Mouse (Mus musculus) embryonic facial prominence, embryonic 14.5 days (tissue): ENCODE measurements around the gene Cd79b. TPM values are rescaled to one million over a fixed set of nuclear protein-coding genes. Genes with fewer than 3 reads are reported as not detected.

Source experiments
- ATAC-seq: fragments of 200-750 bp; cut with Nextera tagmentation; 2 replicates; pipeline ENCODE4 v1.8.0; 2017; ENCODE audit warnings: low read depth, moderate number of reproducible peaks, moderate TSS enrichment
- DNase-seq: peaks from one replicate; pipeline ENCODE4 v3.0.0-alpha.2; 2015; ENCODE audit warnings: low spot score
- H3K27ac ChIP-seq: fragments of 300-500 bp; sonication (generic); replicated peaks from 2 replicates; pipeline ENCODE4 v1.5.1; 2014; ENCODE audit warnings: low read depth, mild to moderate bottlenecking, low read length, moderate library complexity
- H3K27me3 ChIP-seq: fragments of 300-500 bp; sonication (generic); replicated peaks from 2 replicates; pipeline ENCODE4 v1.6.1; 2014; ENCODE audit warnings: low read length; ENCODE audit not compliant: control insufficient read depth, insufficient read depth
- H3K36me3 ChIP-seq: fragments of 300-500 bp; sonication (generic); 2 replicates; pipeline ENCODE4 v1.6.1; 2014; ENCODE audit warnings: low read length, mixed read lengths; ENCODE audit not compliant: control insufficient read depth, insufficient read depth
- H3K4me1 ChIP-seq: fragments of 300-500 bp; sonication (generic); 2 replicates; pipeline ENCODE4 v1.6.1; 2014; ENCODE audit warnings: antibody characterized with exemption, low read length; ENCODE audit not compliant: control insufficient read depth, insufficient read depth
- H3K4me2 ChIP-seq: fragments of 300-500 bp; sonication (generic); 2 replicates; pipeline ENCODE4 v1.6.1; 2014; ENCODE audit warnings: low read depth, mild to moderate bottlenecking, low read length, moderate library complexity, mixed read lengths
- H3K4me3 ChIP-seq: fragments of 300-500 bp; sonication (generic); 2 replicates; pipeline ENCODE4 v1.5.1; 2014; ENCODE audit warnings: low read depth, mild to moderate bottlenecking, low read length
- H3K9ac ChIP-seq: fragments of 300-500 bp; sonication (generic); 2 replicates; pipeline ENCODE4 v1.6.1; 2014; ENCODE audit warnings: low read depth, mild to moderate bottlenecking, low read length, moderate library complexity, mixed read lengths
- H3K9me3 ChIP-seq: fragments of 300-500 bp; sonication (generic); 2 replicates; pipeline ENCODE4 v1.6.1; 2016; ENCODE audit warnings: low read length; ENCODE audit not compliant: control insufficient read depth
- WGBS: fragments of 180-500 bp; shearing (Covaris S2); extraction: QIAGEN DNeasy Blood & Tissue Kit; methylation state at CpG from one replicate; pipeline ENCODE4 v1.1.7; 2014; 5-methylcytosine and 5-hydroxymethylcytosine counted together
- polyA plus RNA-seq: library from polyadenylated mRNA; unstranded; fragments of >200 nt; fragmentation: Nextera tagmentation; extraction: Ambion mirVana; gene quantifications from 2 replicates; pipeline ENCODE4 v1.2.1, GENCODE M21; 2014

The Cd79b gene
- 3.2 and 3.7 TPM in 2 replicates for polyA plus RNA-seq

DNA sequence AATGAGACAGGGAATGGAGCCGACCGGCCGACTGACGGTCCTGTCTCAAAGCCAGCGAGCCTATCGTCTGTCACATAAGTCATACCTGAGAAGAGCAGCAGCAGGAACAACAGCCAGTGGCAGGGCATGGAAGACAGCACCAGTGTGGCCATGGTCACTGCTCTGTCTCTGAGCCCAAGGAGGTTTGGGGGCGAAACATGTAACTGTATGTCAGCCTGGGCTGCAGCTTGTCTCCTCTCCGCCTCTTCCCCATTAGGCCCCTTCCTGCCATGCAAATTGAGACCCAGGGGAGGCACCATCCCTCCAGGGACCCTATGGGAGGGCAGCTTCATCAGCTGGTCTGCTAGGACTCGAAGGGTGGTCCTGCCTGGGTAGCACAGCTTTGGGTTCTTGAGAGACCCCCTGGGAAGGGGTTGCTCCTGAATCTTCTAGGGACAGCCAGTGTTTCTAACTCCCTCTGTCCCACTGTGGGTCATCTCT, at the start of gene Cd79b:
Cd79b (minus strand) TSS at position 430 of the 480 bp plus-strand sequence.
- 47% methylated on average over 8 of the region's 9 CpGs for WGBS
- DNase-seq (no peak), ATAC-seq (no peak)
- H3K9ac ChIP-seq: no peak within 1 kb of the TSS
- no peak within 1 kb of the TSS for H3K4me3 ChIP-seq
- no peaks in the 10 kb centered on the region for H3K9me3 ChIP-seq
- no peaks in the 10 kb centered on the region for H3K36me3 ChIP-seq
- no peak within 1 kb of the TSS for H3K27ac ChIP-seq
- H3K27me3 ChIP-seq: no peaks in the 10 kb centered on the region
- no peak within 1 kb of the TSS for H3K4me2 ChIP-seq
- H3K4me1 ChIP-seq: peaks cover 26% of the 10 kb centered on the region

- Histone ChIP-seq H3K36me3 (no peaks in the 10 kb centered on the region), H3K9me3 (no peaks in the 10 kb centered on the region), H3K27ac (no peak overlapping the region), H3K9ac (no peak overlapping the region), H3K4me2 (no peak overlapping the region), H3K4me1 (no peaks in the 10 kb centered on the region), H3K27me3 (no peaks in the 10 kb centered on the region), H3K4me3 (no peak overlapping the region)
- ATAC-seq: no peak
- DNase-seq: no peak
- 25% methylated on average over 5 of the region's 5 CpGs for WGBS
These were observed 44.8 kb upstream of the Cd79b start for GRCm38 (mm10) chr11:106359350-106359749.

DNA sequence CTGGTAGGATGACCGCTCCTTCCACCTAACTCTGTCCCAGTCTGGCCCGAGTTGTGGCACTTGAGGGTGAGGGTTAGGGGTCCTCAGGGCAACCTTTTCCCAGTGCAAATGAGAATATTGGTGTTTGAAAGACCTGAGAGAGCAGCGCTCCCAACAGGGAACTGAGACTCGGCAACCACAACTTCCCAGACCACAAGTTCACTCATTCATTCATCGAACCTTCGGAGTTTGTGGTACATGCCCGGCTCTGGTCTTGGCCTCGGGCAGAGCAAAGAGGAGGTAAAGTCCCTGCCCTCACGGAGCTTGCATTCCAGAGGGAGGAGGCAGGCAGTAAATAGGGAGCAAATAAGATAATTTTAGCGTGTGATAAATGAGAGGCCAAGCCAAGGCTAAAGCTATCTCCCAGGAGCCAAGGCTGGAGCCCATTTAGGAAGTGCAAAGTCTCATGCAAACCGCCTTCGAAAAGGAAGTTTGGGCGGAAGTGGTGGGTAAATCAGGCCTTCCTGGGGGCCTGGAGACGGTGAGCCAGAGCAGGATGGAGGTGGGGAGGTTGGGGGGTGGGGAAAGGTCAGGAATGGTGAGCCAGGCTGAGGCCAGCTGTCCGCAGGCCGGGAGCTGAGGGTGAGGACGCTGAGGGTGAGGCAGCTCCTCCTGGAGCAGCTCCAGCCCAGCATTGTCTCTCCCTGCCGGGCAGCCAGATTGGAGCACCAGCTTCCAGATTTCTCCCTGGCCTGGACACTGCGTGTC, 41.0 kb upstream of the Cd79b start:
- DNase-seq (no peak), ATAC-seq (no peak)
- Histone ChIP-seq H3K9me3 (no peaks in the 10 kb centered on the region), H3K4me2 (no peak overlapping the region), H3K27ac (no peak overlapping the region), H3K9ac (no peak overlapping the region), H3K4me3 (no peak overlapping the region), H3K36me3 (no peaks in the 10 kb centered on the region), H3K4me1 (no peaks in the 10 kb centered on the region), H3K27me3 (no peaks in the 10 kb centered on the region)
- WGBS: 63% methylated on average over 18 of the region's 19 CpGs

DNA sequence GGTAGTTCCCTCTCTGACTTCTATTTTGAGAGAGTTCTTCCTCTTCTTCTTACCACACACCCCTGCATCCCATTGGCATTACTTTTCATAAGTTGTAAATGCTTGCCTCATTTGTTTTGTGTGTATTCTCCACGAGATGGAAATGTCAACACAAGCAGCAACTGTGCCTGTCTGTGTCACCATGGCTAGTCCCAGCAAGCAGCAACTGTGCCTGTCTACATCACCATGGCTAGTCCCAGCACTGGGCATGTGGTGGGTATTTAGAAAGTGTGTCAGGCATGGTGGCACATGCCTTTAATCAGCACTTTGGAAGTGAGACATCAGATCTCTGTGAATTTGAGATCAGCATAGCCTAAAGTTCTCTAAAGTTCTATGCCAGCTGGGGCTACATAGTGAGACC, 39.6 kb upstream of the Cd79b start:
- H3K4me3 ChIP-seq: no peak overlapping the region
- 46% methylated on average over 1 of the region's 1 CpGs for WGBS

GRCm38 (mm10) chr11:106353188-106353587, 38.6 kb upstream of the Cd79b start, which contains the start of gene Scn4a:
Gene Scn4a, minus strand, starts transcription at chr11:106353288.
- no peak for ATAC-seq
- H3K4me1 ChIP-seq: no peaks in the 10 kb centered on the region
- H3K4me2 ChIP-seq: no peak within 1 kb of the TSS
- H3K36me3 ChIP-seq: no peaks in the 10 kb centered on the region
- H3K4me3 ChIP-seq: no peak within 1 kb of the TSS
- H3K27ac ChIP-seq: no peak within 1 kb of the TSS
- no peak within 1 kb of the TSS for H3K9ac ChIP-seq
- DNase-seq: no peak
- no peaks in the 10 kb centered on the region for H3K27me3 ChIP-seq
- WGBS: 84% methylated on average over 12 of the region's 12 CpGs
- no peaks in the 10 kb centered on the region for H3K9me3 ChIP-seq

More for the DNA sequence above, 39.6 kb upstream of the Cd79b start:
- no peak overlapping the region for H3K4me2 ChIP-seq
- H3K4me1 ChIP-seq: no peaks in the 10 kb centered on the region
- H3K9me3 ChIP-seq: no peaks in the 10 kb centered on the region
- no peak for ATAC-seq
- DNase-seq: no peak
- no peaks in the 10 kb centered on the region for H3K36me3 ChIP-seq
- H3K9ac ChIP-seq: no peak overlapping the region
- no peak overlapping the region for H3K27ac ChIP-seq
- H3K27me3 ChIP-seq: no peaks in the 10 kb centered on the region

DNA sequence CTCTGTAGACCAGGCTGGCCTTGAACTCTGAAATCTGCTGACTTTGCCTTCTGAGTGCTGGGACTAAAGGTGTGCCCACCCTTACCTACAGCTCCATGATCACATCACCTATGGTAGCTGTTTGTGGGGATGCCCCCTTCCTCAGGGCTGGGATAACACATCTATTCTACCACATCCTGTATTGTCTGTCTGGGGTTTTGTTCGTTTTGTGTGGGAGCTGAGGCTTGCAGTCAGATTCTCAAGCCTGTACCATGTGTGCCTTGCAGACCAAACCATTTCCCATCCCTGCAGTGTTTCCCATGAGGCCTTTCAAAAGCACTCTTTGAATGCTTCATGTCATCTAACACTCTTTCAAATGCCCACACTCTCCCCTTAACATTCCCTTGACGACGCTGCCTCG, 37.4 kb upstream of the Cd79b start:
- no peak overlapping the region for H3K9ac ChIP-seq
- H3K4me3 ChIP-seq: no peak overlapping the region
- H3K27ac ChIP-seq: no peak overlapping the region
- H3K27me3 ChIP-seq: no peaks in the 10 kb centered on the region
- H3K9me3 ChIP-seq: no peaks in the 10 kb centered on the region
- WGBS: 66% methylated on average over 4 of the region's 4 CpGs
- ATAC-seq: no peak
- H3K36me3 ChIP-seq: no peaks in the 10 kb centered on the region
- H3K4me1 ChIP-seq: no peaks in the 10 kb centered on the region
- no peak for DNase-seq
- H3K4me2 ChIP-seq: no peak overlapping the region

DNA sequence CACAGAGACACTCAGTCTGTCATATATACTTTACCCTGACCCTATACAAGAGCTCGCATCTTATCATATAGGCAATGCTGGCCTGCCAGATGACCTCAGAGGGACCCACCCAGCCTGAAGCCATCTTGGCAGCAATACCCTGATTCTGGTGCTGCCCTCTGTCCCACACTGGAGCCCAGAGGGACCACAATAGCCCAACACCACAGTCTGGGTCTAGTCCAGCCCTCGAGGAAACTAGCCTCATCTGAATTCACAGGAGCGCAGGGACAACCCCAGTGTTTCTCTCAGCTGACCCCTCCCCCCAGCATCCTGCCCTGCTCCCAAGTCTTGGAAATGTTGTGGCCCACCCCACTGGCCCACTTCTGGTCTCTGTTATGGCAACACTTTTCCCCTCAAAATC, 36.7 kb upstream of the Cd79b start:
- WGBS: 43% methylated on average over 3 of the region's 3 CpGs
- ATAC-seq (no peak), DNase-seq (no peak)
- Histone ChIP-seq H3K4me2 (no peak overlapping the region), H3K27me3 (no peaks in the 10 kb centered on the region), H3K9ac (no peak overlapping the region), H3K4me3 (no peak overlapping the region), H3K27ac (no peak overlapping the region), H3K36me3 (no peaks in the 10 kb centered on the region), H3K4me1 (no peaks in the 10 kb centered on the region), H3K9me3 (no peaks in the 10 kb centered on the region)

DNA sequence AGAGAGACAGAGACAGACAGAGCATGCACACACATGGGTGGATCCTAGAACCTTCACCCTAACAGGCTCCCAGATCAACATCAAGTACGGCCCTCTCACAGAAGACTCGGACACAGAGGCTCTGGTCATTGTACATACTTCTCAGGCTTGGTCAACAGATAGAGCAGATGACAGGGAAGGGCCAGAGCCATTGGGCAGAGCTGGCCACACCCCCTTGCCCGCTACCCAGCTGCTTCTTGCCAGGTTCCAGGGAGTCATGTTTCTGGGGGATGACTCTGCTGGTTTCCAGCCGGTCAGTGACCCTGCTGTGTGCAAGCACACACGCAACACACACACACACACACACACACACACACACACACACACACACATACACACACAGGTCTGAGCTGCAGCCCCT, 36.3 kb upstream of the Cd79b start:
- 40% methylated on average over 5 of the region's 5 CpGs for WGBS
- Histone ChIP-seq H3K9ac (no peak overlapping the region), H3K27ac (no peak overlapping the region), H3K9me3 (no peaks in the 10 kb centered on the region), H3K36me3 (no peaks in the 10 kb centered on the region), H3K27me3 (no peaks in the 10 kb centered on the region), H3K4me1 (no peaks in the 10 kb centered on the region), H3K4me2 (no peak overlapping the region), H3K4me3 (no peak overlapping the region)
- ATAC-seq: no peak
- DNase-seq: no peak

DNA sequence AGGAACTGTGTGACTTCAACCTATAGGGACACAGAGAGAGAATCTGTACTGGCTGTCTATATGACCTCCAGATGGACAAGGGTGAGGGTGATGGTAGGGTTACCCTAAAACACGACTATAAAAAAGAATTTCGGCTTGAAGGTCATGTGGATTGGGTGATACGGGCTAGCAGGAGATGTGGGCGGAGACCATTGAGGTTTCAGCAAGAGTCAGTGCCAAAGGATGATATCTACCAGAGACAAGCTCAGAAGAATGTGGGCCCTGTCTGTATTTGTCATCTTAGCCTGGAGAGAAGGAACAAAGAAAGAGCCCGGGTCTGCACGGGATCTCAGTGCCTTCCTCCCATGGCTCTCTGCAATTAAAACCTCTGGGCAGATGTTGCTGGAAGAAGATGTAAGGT, 35.2 kb upstream of the Cd79b start:
- Histone ChIP-seq H3K27me3 (no peaks in the 10 kb centered on the region), H3K4me2 (no peak overlapping the region), H3K9ac (no peak overlapping the region), H3K9me3 (no peaks in the 10 kb centered on the region), H3K4me3 (no peak overlapping the region), H3K4me1 (no peaks in the 10 kb centered on the region), H3K36me3 (no peaks in the 10 kb centered on the region), H3K27ac (no peak overlapping the region)
- WGBS: 88% methylated on average over 6 of the region's 6 CpGs
- ATAC-seq (no peak), DNase-seq (no peak)
